Mouse (Mus musculus) CH12.LX (cell line): ENCODE data around the gene Sema3c. TPM values are rescaled to one million over a fixed set of nuclear protein-coding genes. Genes with fewer than 3 reads are reported as not detected.

Source experiments
- DNase-seq: peaks from one replicate; pipeline ENCODE4 v3.0.0-alpha.2; 2013; ENCODE audit errors: extremely low read depth
- H3K27ac ChIP-seq: 2 replicates; pipeline ENCODE4 v1.5.1; 2012; ENCODE audit warnings: low read depth, mild to moderate bottlenecking, control low read depth, moderate library complexity; ENCODE audit not compliant: insufficient read depth
- H3K27me3 ChIP-seq: replicated peaks from 2 replicates; pipeline ENCODE3; 2012; ENCODE audit warnings: inconsistent platforms
- H3K36me3 ChIP-seq, 2 experiments: replicated peaks in 1 of 2; 2 replicates each; pipeline versions ENCODE3 to v1.6.1; 2012; ENCODE audit warnings: inconsistent platforms in 1 of 2, low read length in 1 of 2, mild to moderate bottlenecking in 1 of 2, mixed read lengths in 1 of 2, moderate library complexity in 1 of 2; ENCODE audit not compliant: control insufficient read depth in 1 of 2, insufficient read depth in 1 of 2
- H3K4me1 ChIP-seq, 2 experiments: 2 replicates each; pipeline ENCODE4 v1.6.1; 2012; ENCODE audit warnings: inconsistent platforms in 1 of 2, moderate library complexity in 1 of 2; ENCODE audit not compliant: insufficient read depth in 2 of 2, control insufficient read depth in 1 of 2
- H3K4me2 ChIP-seq: 2 replicates; pipeline ENCODE4 v1.6.1; 2012; ENCODE audit warnings: low read depth, mild to moderate bottlenecking, control low read depth; ENCODE audit not compliant: poor library complexity, insufficient read depth, severe bottlenecking
- H3K4me3 ChIP-seq, 3 experiments: fragments of 150-350 bp in 1 of 3; sonication (generic) in 1 of 3; replicated peaks in 1 of 3; 2 replicates each; pipeline versions ENCODE3 to v1.5.1; 2011 to 2012; ENCODE audit warnings: low read depth in 2 of 3, low read length in 2 of 3, mild to moderate bottlenecking in 2 of 3, moderate library complexity in 2 of 3, control low read depth in 1 of 3, improper control_type of control experiment in 1 of 3, inconsistent platforms in 1 of 3, mixed read lengths in 1 of 3; ENCODE audit not compliant: poor library complexity in 1 of 3
- H3K79me2 ChIP-seq: replicated peaks from 2 replicates; pipeline ENCODE4 v1.6.1; 2012; ENCODE audit warnings: mild to moderate bottlenecking, moderate library complexity; ENCODE audit not compliant: control insufficient read depth, poor library complexity, insufficient read depth, severe bottlenecking; ENCODE audit errors: extremely low read depth
- H3K9ac ChIP-seq: 2 replicates; pipeline ENCODE4 v1.6.1; 2012; ENCODE audit warnings: low read depth, mild to moderate bottlenecking, control low read depth, moderate library complexity; ENCODE audit not compliant: insufficient read depth
- H3K9me3 ChIP-seq: replicated peaks from 2 replicates; pipeline ENCODE3; 2012; ENCODE audit warnings: low read length, inconsistent platforms, mixed read lengths
- E2F4 ChIP-seq: IDR thresholded peaks from 2 replicates; pipeline ENCODE4 v1.6.1; 2011; ENCODE audit warnings: low read depth, low read length, improper control_type of control experiment; ENCODE audit not compliant: insufficient replicate concordance
- ELF1 ChIP-seq: IDR thresholded peaks from 2 replicates; pipeline ENCODE4 v1.6.1; 2014; ENCODE audit warnings: low read depth, mild to moderate bottlenecking, inconsistent platforms, low read length, improper control_type of control experiment
- EP300 ChIP-seq: IDR thresholded peaks from 2 replicates; pipeline ENCODE4 v1.6.1; 2011; ENCODE audit warnings: low read length, improper control_type of control experiment
- ETS1 ChIP-seq: conservative IDR thresholded peaks from 2 replicates; pipeline ENCODE4 v1.6.1; 2012; ENCODE audit warnings: low read depth, mild to moderate bottlenecking, inconsistent platforms, low read length, improper control_type of control experiment, moderate library complexity
- HCFC1 ChIP-seq: IDR thresholded peaks from 2 replicates; pipeline ENCODE4 v1.6.1; 2012; ENCODE audit warnings: low read depth, mild to moderate bottlenecking, inconsistent platforms, low read length, improper control_type of control experiment
- JUN ChIP-seq: IDR thresholded peaks from 2 replicates; pipeline ENCODE4 v1.6.1; 2011; ENCODE audit warnings: low read depth, mild to moderate bottlenecking, low read length, improper control_type of control experiment, moderate library complexity; ENCODE audit not compliant: insufficient read depth
- JUND ChIP-seq: conservative IDR thresholded peaks from 2 replicates; pipeline ENCODE4 v1.6.1; 2011; ENCODE audit warnings: low read depth, low read length, improper control_type of control experiment
- MAX ChIP-seq: IDR thresholded peaks from 2 replicates; pipeline ENCODE4 v1.6.1; 2011; ENCODE audit warnings: low read length, improper control_type of control experiment
- MEF2A ChIP-seq: IDR thresholded peaks from 2 replicates; pipeline ENCODE4 v1.6.1; 2014; ENCODE audit warnings: low read depth, mild to moderate bottlenecking, inconsistent platforms, low read length, improper control_type of control experiment, borderline replicate concordance
- MXI1 ChIP-seq: IDR thresholded peaks from 2 replicates; pipeline ENCODE4 v1.6.1; 2011; ENCODE audit warnings: mild to moderate bottlenecking, low read depth, low read length, improper control_type of control experiment
- NELFE ChIP-seq: IDR thresholded peaks from 2 replicates; pipeline ENCODE4 v1.6.1; 2011; ENCODE audit warnings: low read depth, low read length, improper control_type of control experiment
- NRF1 ChIP-seq: IDR thresholded peaks from 2 replicates; pipeline ENCODE4 v1.6.1; 2014; ENCODE audit warnings: low read depth, mild to moderate bottlenecking, inconsistent platforms, low read length, improper control_type of control experiment, moderate library complexity
- PAX5 ChIP-seq: IDR thresholded peaks from 2 replicates; pipeline ENCODE4 v1.6.1; 2012; ENCODE audit warnings: low read length, inconsistent platforms, mixed read lengths
- SIN3A ChIP-seq: IDR thresholded peaks from 2 replicates; pipeline ENCODE4 v1.6.1; 2012; ENCODE audit warnings: low read length, improper control_type of control experiment, inconsistent platforms
- SMC3 ChIP-seq: IDR thresholded peaks from 2 replicates; pipeline ENCODE4 v1.6.1; 2011; ENCODE audit warnings: low read depth, low read length, improper control_type of control experiment
- UBTF ChIP-seq: IDR thresholded peaks from 2 replicates; pipeline ENCODE4 v1.6.1; 2012; ENCODE audit warnings: low read depth, mild to moderate bottlenecking, inconsistent platforms, low read length, improper control_type of control experiment, moderate library complexity
- USF1 ChIP-seq: IDR thresholded peaks from 2 replicates; pipeline ENCODE4 v1.6.1; 2014; ENCODE audit warnings: low read depth, mild to moderate bottlenecking, inconsistent platforms, low read length, improper control_type of control experiment
- USF2 ChIP-seq: conservative IDR thresholded peaks from 2 replicates; pipeline ENCODE4 v1.6.1; 2011; ENCODE audit warnings: low read depth, low read length, improper control_type of control experiment
- ZKSCAN1 ChIP-seq: IDR thresholded peaks from 2 replicates; pipeline ENCODE4 v1.6.1; 2012; ENCODE audit warnings: low read depth, inconsistent platforms, low read length, improper control_type of control experiment, borderline replicate concordance
- ZMIZ1 ChIP-seq: IDR thresholded peaks from 2 replicates; pipeline ENCODE4 v1.6.1; 2012; ENCODE audit warnings: low read depth, mild to moderate bottlenecking, inconsistent platforms, low read length, improper control_type of control experiment
- ZNF384 ChIP-seq: IDR thresholded peaks from 2 replicates; pipeline ENCODE4 v1.6.1; 2012; ENCODE audit warnings: low read depth, low read length, improper control_type of control experiment, inconsistent platforms
- dilution Hi-C: fragments of 300-500 bp; cut with MboI; formaldehyde crosslinking; loops from 2 replicates; pipeline ENCODE4 v1.14.3; 2020; ENCODE audit warnings: low sequenced_read_pairs; ENCODE audit not compliant: extremely low pct_unique_long_range_greater_than_20kb, extremely low pct_ligation_motif_present
- in situ Hi-C: fragments of 300-500 bp; cut with MboI; formaldehyde crosslinking; loops from 3 replicates; pipeline ENCODE4 v1.14.3; 2019; ENCODE audit warnings: low sequenced_read_pairs, low pct_ligation_motif_present, low pct_unique_long_range_greater_than_20kb, mixed read lengths
- polyA plus RNA-seq: library from polyadenylated mRNA; unstranded; fragments of >175 nt; gene quantifications from 2 replicates; pipeline ENCODE4 v1.2.1, GENCODE M21; 2012; ENCODE audit warnings: low read depth; ENCODE audit not compliant: insufficient read length
- total RNA-seq, 2 experiments: library from RNA; depleted of rRNA; stranded (reverse); fragments of 300-350 nt in 1 of 2; fragments of >200 nt in 1 of 2; gene quantifications; 2 replicates each; pipeline ENCODE4 v1.2.3; 2012 to 2014

The Sema3c gene
- total and polyA plus RNA-seq, 3 experiments = not detected

GRCm38 (mm10) chr5:17728047-17728446 is 154.0 kb downstream of the Sema3c start:
- dilution Hi-C loops (no loop called here), in situ Hi-C loops (no loop called here)
- Histone ChIP-seq H3K79me2 (no peaks in the 10 kb centered on the region), H3K4me1 (no peaks in the 10 kb centered on the region), H3K9me3 (no peaks in the 10 kb centered on the region), H3K9ac (no peak overlapping the region), H3K27me3 (no peaks in the 10 kb centered on the region), H3K4me3 (no peak overlapping the region), H3K27ac (no peak overlapping the region), H3K36me3 (no peaks in the 10 kb centered on the region), H3K4me2 (no peak overlapping the region)
- no peak for TF ChIP-seq ELF1
- TF ChIP-seq EP300 = no peak
- no peak for DNase-seq

DNA sequence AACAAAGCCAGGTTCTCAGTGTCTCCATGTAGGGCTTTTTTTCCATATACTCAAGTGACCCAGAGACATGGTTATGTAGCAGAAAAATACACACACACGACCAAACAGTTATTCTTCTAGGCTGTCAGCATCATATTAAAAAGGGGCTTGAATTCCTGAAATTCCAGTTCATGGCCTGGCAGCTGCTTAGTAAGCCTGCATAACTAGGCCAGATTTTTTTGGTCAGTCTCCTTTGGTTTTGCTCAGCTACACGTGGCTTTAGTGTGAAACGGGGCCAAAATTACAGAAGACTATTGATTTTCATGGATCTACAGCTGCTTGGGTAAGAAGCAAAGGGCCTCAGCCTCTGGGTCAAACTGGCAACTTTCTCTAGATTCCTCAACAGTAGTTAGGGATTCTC is 165.7 kb downstream of the Sema3c start:
- Histone ChIP-seq H3K79me2 (no peaks in the 10 kb centered on the region), H3K27ac (no peak overlapping the region)
- in situ Hi-C loops = no loop called here

GRCm38 (mm10) chr5:17746520-17746919 is 172.4 kb downstream of the Sema3c start:
- TF ChIP-seq SMC3 (no peak), ELF1 (no peak), MXI1 (no peak), JUN (no peak), SIN3A (no peak), E2F4 (no peak), UBTF (no peak), USF2 (no peak), ZMIZ1 (no peak), MAX (no peak), NRF1 (no peak), HCFC1 (no peak), ETS1 (no peak), JUND (no peak)
- TF ChIP-seq, all 38 proteins: peak for 0
- DNase-seq = no peak
- H3K4me1 ChIP-seq = no peaks in the 10 kb centered on the region; a peak in 1 of 4 replicates
- in situ Hi-C loops = no loop called here
- dilution Hi-C loops = no loop called here
- H3K79me2 ChIP-seq = no peaks in the 10 kb centered on the region
- H3K4me3 ChIP-seq = no peak overlapping the region
- no peak overlapping the region for H3K4me2 ChIP-seq
- H3K9ac ChIP-seq = no peak overlapping the region
- H3K27me3 ChIP-seq = no peaks in the 10 kb centered on the region
- H3K9me3 ChIP-seq = no peaks in the 10 kb centered on the region
- H3K27ac ChIP-seq = no peak overlapping the region
- no peaks in the 10 kb centered on the region for H3K36me3 ChIP-seq

More for the DNA sequence above, 165.7 kb downstream of the Sema3c start:
- Histone ChIP-seq H3K9ac (no peak overlapping the region), H3K27me3 (no peaks in the 10 kb centered on the region), H3K4me2 (no peak overlapping the region), H3K36me3 (no peaks in the 10 kb centered on the region), H3K4me3 (no peak overlapping the region)
- dilution Hi-C loops = no loop called here
- TF ChIP-seq MEF2A = no peak
- TF ChIP-seq NELFE = no peak
- no peak for TF ChIP-seq ZNF384
- no peak for TF ChIP-seq EP300
- TF ChIP-seq USF1 = no peak
- TF ChIP-seq PAX5 = no peak
- no peak for TF ChIP-seq ZKSCAN1
- TF ChIP-seq, all 38 proteins: peak for 0
- no peaks in the 10 kb centered on the region for H3K4me1 ChIP-seq
- H3K9me3 ChIP-seq = no peaks in the 10 kb centered on the region
- DNase-seq = no peak
